8 mouse cellular contexts compared by ENCODE assay signal in genomic region chr1:131116430-131117011, GRCm38 (mm10). TPM values are rescaled to one million over a fixed set of nuclear protein-coding genes. Genes with fewer than 3 reads are reported as not detected.
DNase-seq lines count a peak whose midpoint lies in the region; ATAC-seq and TF ChIP-seq lines count a peak whose summit lies in the region.

No protein-coding gene starts in this region.

- H3K27me3 ChIP-seq in megakaryocyte, embryonic 14.5 days (replicated peaks), result peaks cover 6% of the 10 kb centered on the region
- no peaks in the 10 kb centered on the region for H3K27me3 ChIP-seq in heart, adult 2 months (ENCODE audit: control insufficient read depth, insufficient read depth, low read length)

- H3K79me2 ChIP-seq in heart, adult 2 months (replicated peaks; ENCODE audit: control insufficient read depth, insufficient read depth, low read length), result no peaks in the 10 kb centered on the region

- TF ChIP-seq POLR2A in heart, adult 2 months (IDR thresholded peaks at IDR 0.05; ENCODE audit: insufficient read depth, low read depth, low read length), result no peak

- no peaks in the 10 kb centered on the region for H3K9me3 ChIP-seq in megakaryocyte, embryonic 14.5 days

- H3K9ac ChIP-seq in heart, adult 2 months (ENCODE audit: low read depth, low read length), result peak overlapping the region; percentile 63

- H3K27ac ChIP-seq in heart, adult 2 months, result peak overlapping the region; percentile 84

- TF ChIP-seq EP300 in heart, adult 2 months (IDR thresholded peaks at IDR 0.05; ENCODE audit: insufficient read depth, low read depth, low read length), result no peak

- intact Hi-C loops in heart, adult 2 months (cut with DNase I), result loop anchor here (1.0 to 5.0 kb wide), 5 partner anchors 22 to 145 kb away; partner anchors contain the start of genes Dyrk3 and Rassf5

- no peak for ATAC-seq in megakaryocyte, adult 5-6 weeks (ENCODE audit: poor library complexity, severe bottlenecking)
- ATAC-seq in megakaryocyte-erythroid progenitor cell, adult 5-6 weeks (replicated peaks; ENCODE audit: low FRiP score, low TSS enrichment, poor library complexity, severe bottlenecking), result no peak

- H3K4me3 ChIP-seq in megakaryocyte, embryonic 14.5 days (replicated peaks), result peak overlapping the region; percentile 26
- H3K4me3 ChIP-seq in heart, adult 2 months, result no peak overlapping the region

- peaks cover 72% of the 10 kb centered on the region for H3K4me1 ChIP-seq in megakaryocyte, embryonic 14.5 days
- H3K4me1 ChIP-seq in heart, adult 2 months (ENCODE audit: control insufficient read depth, insufficient read depth, low read length), result peaks cover 4% of the 10 kb centered on the region; the same call in 1 of the 2 replicates

- TF ChIP-seq CTCF in heart, adult 2 months (IDR thresholded peaks at IDR 0.05), result no peak

- WGBS in heart, adult 2 months, result 27% methylated on average over 13 of the region's 13 CpGs

- H3K36me3 ChIP-seq in megakaryocyte, embryonic 14.5 days (replicated peaks; ENCODE audit: low read length), result no peaks in the 10 kb centered on the region
- peaks cover 2% of the 10 kb centered on the region; the same call in 1 of the 2 replicates for H3K36me3 ChIP-seq in heart, adult 2 months (ENCODE audit: control insufficient read depth, insufficient read depth, low read length)

- peak; percentile 64 to 72 for DNase-seq in heart, adult 2 months
- peak; percentile 84 to 85 for DNase-seq in layer of hippocampus, adult 8-10 months (ENCODE audit: low spot score in 2 of 2)
- DNase-seq in retina, postnatal 1 day, result peak; percentile 77
- DNase-seq in adrenal gland, adult 2 months, result no peak
- no peak for DNase-seq in urinary bladder, adult 18-20 months (ENCODE audit: low spot score in 2 of 2)

RNA-seq across cellular contexts. Expression of gene Mapkapk2, which starts 18.9 kb away (rescaled TPM):
- 178 and 286 TPM in 2 replicates for polyA plus RNA-seq in megakaryocyte, embryonic 14.5 days (2012; ENCODE audit: insufficient read depth, low replicate concordance)
- total RNA-seq in megakaryocyte, adult 5-6 weeks (2015), result 210 and 215 TPM in 2 replicates
- total RNA-seq in megakaryocyte, adult 5-6 weeks (2017), result 210 and 216 TPM in 2 replicates
- total RNA-seq in heart, adult 2 months (2021), result 100 to 1,000 TPM; 283 to 363 TPM
- polyA plus RNA-seq in heart, adult 2 months (2012; rRNA removed), result 196 and 305 TPM in 2 replicates
- 10 to 100 TPM; 27.7 to 42.7 (median 35.3) TPM for total RNA-seq in layer of hippocampus, adult 8-10 months (2022)
- 100 to 1,000 TPM; 161 to 176 TPM for total RNA-seq in adrenal gland, adult 2 months (2021)
- 130 and 132 TPM in 2 replicates for polyA plus RNA-seq in adrenal gland, adult 2 months (2012; rRNA removed)
- 43.1 and 46.2 TPM in 2 replicates for total RNA-seq in megakaryocyte-erythroid progenitor cell, adult 5-6 weeks (2014; fragmentation: Nextera tagmentation)
- 37.1 and 42.6 TPM in 2 replicates for total RNA-seq in megakaryocyte-erythroid progenitor cell, adult 5-6 weeks (2017)

RNA-seq across cellular contexts. Expression of gene Dyrk3, which starts 21.6 kb away (rescaled TPM):
- polyA plus RNA-seq in megakaryocyte, embryonic 14.5 days (2012; ENCODE audit: insufficient read depth, low replicate concordance), result 6.4 and 8.0 TPM in 2 replicates
- 3.4 and 4.6 TPM in 2 replicates for total RNA-seq in megakaryocyte, adult 5-6 weeks (2015)
- total RNA-seq in megakaryocyte, adult 5-6 weeks (2017), result 4.1 and 4.8 TPM in 2 replicates
- total RNA-seq in heart, adult 2 months (2021), result under 1 TPM; 0.48 to 0.70 TPM
- polyA plus RNA-seq in heart, adult 2 months (2012; rRNA removed), result 0.16 and 0.32 TPM in 2 replicates
- 10 to 100 TPM; 13.5 to 17.6 (median 14.6) TPM for total RNA-seq in layer of hippocampus, adult 8-10 months (2022)
- total RNA-seq in adrenal gland, adult 2 months (2021), result 1 to 10 TPM; 5.6 to 7.3 TPM
- polyA plus RNA-seq in adrenal gland, adult 2 months (2012; rRNA removed), result 2.3 and 3.2 TPM in 2 replicates
- 18.2 and 19.6 TPM in 2 replicates for total RNA-seq in megakaryocyte-erythroid progenitor cell, adult 5-6 weeks (2014; fragmentation: Nextera tagmentation)
- 20.0 and 31.3 TPM in 2 replicates for total RNA-seq in megakaryocyte-erythroid progenitor cell, adult 5-6 weeks (2017)

RNA-seq across cellular contexts. Expression of gene Eif2d, which starts 36.5 kb away (rescaled TPM):
- polyA plus RNA-seq in megakaryocyte, embryonic 14.5 days (2012; ENCODE audit: insufficient read depth, low replicate concordance), result 14.6 and 15.4 TPM in 2 replicates
- total RNA-seq in megakaryocyte, adult 5-6 weeks (2015), result 28.7 and 31.0 TPM in 2 replicates
- total RNA-seq in megakaryocyte, adult 5-6 weeks (2017), result 23.1 and 24.5 TPM in 2 replicates
- total RNA-seq in heart, adult 2 months (2021), result 10 to 100 TPM; 34.7 to 37.1 TPM
- 25.8 and 35.3 TPM in 2 replicates for polyA plus RNA-seq in heart, adult 2 months (2012; rRNA removed)
- total RNA-seq in layer of hippocampus, adult 8-10 months (2022), result 10 to 100 TPM; 40.0 to 50.0 (median 46.8) TPM
- total RNA-seq in adrenal gland, adult 2 months (2021), result 10 to 100 TPM; 40.0 to 41.8 TPM
- polyA plus RNA-seq in adrenal gland, adult 2 months (2012; rRNA removed), result 27.5 and 29.7 TPM in 2 replicates
- 73.6 and 79.4 TPM in 2 replicates for total RNA-seq in megakaryocyte-erythroid progenitor cell, adult 5-6 weeks (2014; fragmentation: Nextera tagmentation)
- 37.4 and 48.3 TPM in 2 replicates for total RNA-seq in megakaryocyte-erythroid progenitor cell, adult 5-6 weeks (2017)

Comparison
In these comparisons a context has a peak if more than half of its experiments do, and no peak if none do; other contexts are left out.
1. DNase-seq: peak in heart, adult 2 months (2 of 2), layer of hippocampus, adult 8-10 months (2 of 2) and retina, postnatal 1 day (single experiment); none in adrenal gland, adult 2 months (single experiment) and urinary bladder, adult 18-20 months (0 of 2).